Mouse (Mus musculus) adrenal gland, adult 8-10 months (tissue): ENCODE results near the gene Snrpf. TPM values are rescaled to one million over a fixed set of nuclear protein-coding genes. Genes with fewer than 3 reads are reported as not detected.
"Not testable (repeated sequence)": the region's sequence is repeated elsewhere in the genome, so short reads cannot be mapped to it uniquely, and the experiment has no call there.

Source experiments
- DNase-seq: peaks from one replicate; pipeline ENCODE4 v3.0.0; 2022
- total RNA-seq, 4 experiments: library from RNA; stranded (reverse); gene quantifications; 2 replicates each; pipeline ENCODE4 v1.2.4; 2022

The Snrpf gene
- total RNA-seq, 4 experiments from 2014 or later, result 11.0 to 20.5 (median 13.2) TPM

GRCm38 (mm10) chr10:93574966-93575365, 14.5 kb downstream of the Snrpf start:
- DNase-seq, result no peak

GRCm38 (mm10) chr10:93572209-93572608, 17.3 kb downstream of the Snrpf start:
- no peak for DNase-seq

DNA sequence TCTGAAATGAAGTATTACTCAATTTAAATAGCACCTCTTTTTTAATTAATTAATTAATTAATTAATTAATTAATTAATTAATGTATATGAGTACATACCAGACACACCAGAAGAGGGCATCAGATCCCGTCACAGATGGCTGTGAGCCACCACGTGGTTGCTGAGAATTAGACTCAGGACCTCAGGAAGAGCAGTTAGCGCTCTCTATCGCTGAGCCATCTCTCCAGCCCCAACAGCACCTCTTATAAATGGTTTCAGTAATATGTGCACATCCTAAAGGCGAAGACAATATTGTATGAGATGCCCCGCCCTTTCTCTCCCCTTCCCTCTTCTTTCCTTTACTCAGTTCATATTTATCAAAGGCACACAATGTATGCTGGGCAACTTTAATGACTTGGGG, 20.8 kb downstream of the Snrpf start:
- no peak for DNase-seq

DNA sequence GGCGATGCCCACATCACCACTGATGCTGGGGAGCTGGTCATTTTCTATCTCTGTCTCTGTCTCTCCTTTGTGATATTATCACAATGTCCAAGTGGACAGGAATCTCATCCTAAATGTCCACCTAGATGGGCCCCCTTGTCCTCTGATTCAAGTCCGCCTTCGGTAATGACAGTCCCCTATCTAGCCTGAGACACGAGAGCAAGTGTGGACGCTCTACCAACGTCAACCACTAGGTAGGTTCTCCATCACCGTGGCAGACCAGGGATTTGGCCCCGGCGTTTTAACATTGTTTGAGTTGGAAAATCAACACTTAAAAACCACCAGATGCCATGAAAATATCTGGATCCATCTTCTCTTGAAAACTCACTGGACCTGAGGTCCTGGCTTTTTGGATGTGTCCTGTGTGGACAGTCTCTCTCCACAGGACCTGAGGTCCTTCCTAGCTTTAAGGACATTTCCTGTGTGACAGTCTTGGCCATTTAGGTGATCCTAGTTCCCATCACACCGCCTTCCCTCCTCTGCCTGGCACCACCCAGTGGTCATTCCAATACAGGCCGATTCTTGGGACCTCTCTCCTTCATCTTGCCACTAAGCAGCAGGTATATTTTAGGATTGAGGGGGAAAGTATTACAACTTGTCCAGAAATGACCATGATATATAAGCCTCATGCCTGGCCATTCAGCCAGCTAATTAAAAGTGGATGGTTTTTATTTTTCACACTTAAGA, 21.5 kb downstream of the Snrpf start:
- no peak for DNase-seq

DNA sequence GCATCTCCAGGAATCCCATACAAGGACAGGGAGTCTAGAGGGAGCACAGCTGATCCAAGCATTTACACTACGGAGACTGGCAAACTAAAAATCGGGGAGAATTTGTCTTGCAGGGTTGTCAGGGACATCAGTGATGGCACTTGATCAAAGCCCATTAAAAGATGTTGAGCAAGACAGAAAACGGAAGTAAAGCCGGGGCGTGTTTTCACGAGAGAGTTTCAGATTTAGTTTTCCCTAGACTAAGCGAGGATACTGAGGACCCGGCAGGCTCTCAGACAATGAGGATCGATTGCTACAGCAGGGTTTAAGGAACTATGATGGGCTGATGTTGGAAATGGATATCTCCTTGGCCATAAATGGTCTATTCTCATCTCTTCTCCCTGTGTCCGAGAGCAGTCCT, 22.4 kb downstream of the Snrpf start:
- DNase-seq, result no peak

DNA sequence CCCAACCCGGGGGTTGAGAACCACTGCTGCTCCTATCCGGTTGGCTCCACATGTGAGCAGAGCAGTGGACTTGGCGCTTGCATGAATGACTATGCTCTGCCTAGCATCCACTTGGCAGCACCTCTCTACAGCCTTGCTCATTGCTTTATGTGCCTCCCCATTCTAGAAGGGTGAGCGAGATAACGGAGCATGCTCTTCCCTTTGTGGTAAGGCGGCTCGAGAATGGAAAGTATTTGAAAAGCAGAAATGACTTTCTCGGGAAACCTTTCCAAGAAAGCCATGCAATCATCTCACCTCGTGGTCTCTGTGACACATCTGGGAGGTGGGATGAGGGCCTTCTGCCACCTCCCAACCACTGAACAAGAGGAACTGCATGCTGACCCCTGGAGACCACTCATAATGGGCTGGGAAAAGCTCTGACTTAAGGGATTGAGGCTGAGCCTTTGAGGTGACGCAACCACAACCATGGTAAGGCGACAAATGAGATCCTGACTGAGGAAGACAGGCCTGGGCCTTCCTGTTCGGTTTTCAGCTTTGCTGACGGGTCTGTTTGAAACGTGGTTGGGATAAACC, 24.9 kb downstream of the Snrpf start:
- no peak for DNase-seq

- peak; percentile 76 for DNase-seq
Observed at GRCm38 (mm10) chr10:93559786-93560185, 29.7 kb downstream of the Snrpf start.

GRCm38 (mm10) chr10:93557971-93558370, 31.5 kb downstream of the Snrpf start:
- DNase-seq, result not testable (repeated sequence)

GRCm38 (mm10) chr10:93552596-93552995, 36.9 kb downstream of the Snrpf start:
- no peak for DNase-seq

DNA sequence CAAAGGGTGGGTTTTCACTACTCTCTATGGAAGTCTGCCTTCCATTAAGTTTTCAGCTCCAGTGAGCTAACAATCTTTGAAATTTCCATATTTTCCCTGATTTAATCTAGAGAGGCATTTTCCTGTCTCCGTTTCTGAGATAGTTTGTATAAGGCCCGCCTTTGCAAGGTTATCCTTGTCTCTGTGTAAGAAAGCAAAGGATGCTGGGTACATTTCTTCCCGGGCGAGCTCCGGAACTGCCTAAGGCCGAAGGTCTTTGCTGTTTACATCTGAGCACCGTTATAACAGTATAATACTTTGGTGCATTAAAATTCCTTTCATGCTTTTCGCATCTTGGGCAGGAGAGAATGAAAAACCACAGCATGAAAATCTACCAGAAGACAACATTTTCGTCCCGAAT, 39.7 kb downstream of the Snrpf start:
- DNase-seq, result no peak

DNA sequence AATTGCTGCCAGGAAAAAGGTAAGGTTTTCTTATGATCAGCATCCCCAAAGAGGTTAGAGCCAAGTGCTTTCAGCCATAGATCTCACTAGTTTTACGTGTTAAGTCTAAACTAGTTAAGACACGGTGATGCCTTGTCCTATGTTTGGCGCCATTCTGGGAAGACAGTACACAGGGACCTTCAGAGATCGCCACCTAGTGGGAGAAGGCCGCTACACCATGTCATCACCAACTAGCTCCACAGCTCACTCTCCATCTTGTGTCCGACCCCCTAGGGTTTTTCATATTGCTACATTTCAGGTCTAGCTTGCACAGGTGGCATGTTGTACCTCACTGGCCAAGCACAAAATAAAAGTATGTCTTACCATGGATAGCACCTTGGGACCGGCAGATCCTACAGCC, 40.5 kb downstream of the Snrpf start:
- DNase-seq, result peak; percentile 25

DNA sequence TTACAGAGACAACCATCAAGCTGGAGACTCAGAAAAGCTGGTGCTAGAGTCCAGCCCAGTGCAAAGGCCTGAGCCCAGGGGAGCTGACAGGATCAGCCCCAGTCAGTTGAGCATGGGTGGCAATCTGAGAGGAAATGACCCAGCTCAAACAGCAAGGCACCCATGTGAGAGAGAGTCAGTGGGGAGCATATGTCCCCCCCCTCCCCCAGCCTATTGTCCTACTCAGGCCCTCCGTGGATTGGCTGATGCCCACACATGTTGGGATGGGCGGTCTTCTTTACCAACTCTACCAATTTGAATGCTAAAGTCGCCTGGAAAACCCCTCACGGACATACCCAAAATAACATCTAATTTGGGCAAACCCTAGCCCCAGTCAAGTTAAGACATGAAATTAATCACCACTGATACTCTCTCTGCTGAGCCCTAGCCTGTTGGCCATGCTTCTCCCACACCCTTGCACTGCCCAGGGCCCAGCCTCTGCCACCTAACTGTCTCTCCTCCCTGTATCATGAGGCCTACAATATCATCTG, 41.7 kb downstream of the Snrpf start:
- no peak for DNase-seq

DNA sequence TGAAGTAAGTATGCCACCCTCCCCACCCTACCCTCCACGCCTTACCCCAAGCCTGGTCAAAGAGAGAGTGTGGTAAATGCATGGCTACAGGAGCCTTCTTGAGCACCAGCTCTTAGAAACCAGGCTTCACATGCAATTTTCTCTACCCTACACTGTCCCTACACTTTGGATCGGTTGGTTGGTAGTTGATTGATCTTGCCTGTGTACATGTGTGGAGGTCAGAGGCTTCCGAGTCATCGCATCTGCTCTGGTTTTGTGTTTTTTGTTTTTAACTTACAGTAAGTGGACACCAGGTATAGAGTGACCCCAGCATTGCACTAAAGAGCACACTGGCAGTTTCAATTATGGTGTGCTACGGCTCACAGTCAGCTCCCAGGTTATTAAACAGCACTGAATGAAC, 45.3 kb downstream of the Snrpf start:
- DNase-seq, result no peak

DNA sequence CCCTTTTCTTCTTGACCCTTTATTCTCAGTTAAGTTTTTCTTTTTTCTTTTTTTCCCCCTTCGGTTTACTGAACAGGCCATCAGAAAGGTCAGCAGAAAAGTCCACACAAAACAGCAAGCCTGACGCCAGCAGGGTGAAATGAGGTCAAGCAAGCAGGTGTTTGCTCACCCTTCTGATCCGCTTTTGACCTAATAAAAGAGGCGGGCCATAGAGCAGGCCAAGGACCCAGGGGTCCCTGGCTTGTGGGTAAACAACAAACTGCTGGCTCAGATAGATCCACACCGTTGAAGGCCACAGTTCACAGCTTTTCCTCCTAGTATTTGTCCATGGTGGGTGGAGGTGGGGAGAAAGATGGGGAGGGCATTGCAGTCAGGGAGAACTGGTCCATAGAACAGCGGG, 46.3 kb downstream of the Snrpf start:
- no peak for DNase-seq

DNA sequence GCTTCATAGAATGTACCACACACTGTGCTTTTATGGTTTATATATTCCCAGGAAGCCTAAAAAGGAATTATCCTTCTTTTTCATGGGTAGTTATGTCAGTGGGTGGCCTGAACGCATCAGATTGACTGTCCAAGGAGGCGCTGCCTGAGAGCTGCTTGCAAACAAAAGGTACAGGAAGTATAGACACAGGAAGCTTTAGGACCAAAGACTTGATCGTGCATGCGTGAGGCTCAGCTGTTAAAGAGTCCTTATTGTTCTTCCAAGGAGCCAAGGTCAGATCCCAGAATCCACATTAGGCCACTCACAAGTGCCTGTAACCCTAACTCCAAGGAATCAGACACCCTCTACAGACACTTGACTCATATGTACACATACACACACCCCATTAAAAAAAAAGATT, 47.1 kb downstream of the Snrpf start:
- no peak for DNase-seq

- no peak for DNase-seq
Observed at GRCm38 (mm10) chr10:93541585-93541984, 47.9 kb downstream of the Snrpf start.

- no peak for DNase-seq
Observed at GRCm38 (mm10) chr10:93540431-93541210, 48.9 kb downstream of the Snrpf start, which contains the start of gene Ccdc38. Gene Ccdc38, plus strand, starts transcription at chr10:93540632.

DNA sequence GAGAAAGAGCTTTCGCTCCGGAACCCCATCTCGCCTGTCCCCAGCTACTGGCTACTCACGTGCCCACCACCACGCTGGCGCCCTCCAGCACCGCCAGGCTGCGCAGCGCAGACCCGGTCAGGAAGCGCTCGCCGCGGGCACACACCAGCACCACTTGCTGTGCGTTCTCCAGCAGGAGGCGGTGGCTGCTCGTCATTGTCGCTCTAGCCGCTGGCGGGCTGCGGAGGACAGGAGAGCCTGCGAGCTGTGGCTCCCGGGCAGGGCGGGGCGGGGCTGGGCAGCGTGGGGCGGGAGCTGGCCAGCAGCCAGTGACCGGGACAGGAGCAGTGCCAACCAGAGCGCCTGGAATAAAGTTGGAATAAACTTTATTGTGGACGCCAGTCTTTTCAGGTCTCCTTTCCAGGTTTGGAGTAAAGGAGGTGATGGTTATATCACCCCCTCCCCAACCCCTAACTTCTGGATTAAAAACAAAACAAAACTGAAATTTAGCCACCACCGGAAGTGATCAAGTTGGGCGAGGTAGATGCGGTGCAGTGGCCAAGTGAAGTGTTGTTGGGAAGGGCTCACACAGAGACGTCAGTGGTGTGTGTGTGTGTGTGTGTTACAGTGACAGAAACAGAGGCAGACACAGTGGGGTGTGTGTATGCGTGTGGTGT, 49.6 kb downstream of the Snrpf start, which contains the start of gene Amdhd1:
Gene Amdhd1 (minus strand): TSS at position 259 of the 656 bp plus-strand sequence.
- peak; percentile 76 for DNase-seq

- no peak for DNase-seq
Observed at GRCm38 (mm10) chr10:93538818-93539217, 50.7 kb downstream of the Snrpf start.

DNA sequence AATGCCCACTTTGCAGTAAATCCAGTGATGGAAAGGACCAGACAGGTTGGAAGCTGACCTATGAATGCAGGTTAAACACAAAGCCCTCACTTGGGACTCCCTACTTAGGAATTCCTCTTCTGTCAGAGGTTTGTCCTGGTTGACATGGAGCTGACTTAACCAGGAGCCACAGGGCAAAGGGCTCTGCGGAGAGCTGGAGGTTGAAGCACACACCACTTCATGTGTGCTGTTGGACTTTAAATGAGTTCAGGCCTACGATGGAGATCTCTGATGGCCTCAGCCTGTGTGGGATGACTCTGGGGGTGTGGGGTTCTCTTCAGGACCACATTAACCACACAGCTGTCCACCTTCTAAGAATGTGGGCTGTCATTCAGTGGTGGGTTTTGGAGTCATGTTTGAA, 51.2 kb downstream of the Snrpf start:
- no peak for DNase-seq
